Mouse (Mus musculus) limb, embryonic 10.5 days (tissue): Measurements from ENCODE around the gene Snap47. TPM values are rescaled to one million over a fixed set of nuclear protein-coding genes. Genes with fewer than 3 reads are reported as not detected.

Experiments
- DNase-seq: peaks from one replicate; pipeline ENCODE4 v3.0.0-alpha.2; 2017; ENCODE audit warnings: low spot score
- H3K27ac ChIP-seq: fragments of 300-500 bp; sonication (generic); 2 replicates; pipeline ENCODE4 v1.5.1; 2016; ENCODE audit warnings: mild to moderate bottlenecking
- H3K27me3 ChIP-seq: fragments of 300-500 bp; sonication (generic); 2 replicates; pipeline ENCODE4 v1.6.1; 2016; ENCODE audit warnings: low read depth, mild to moderate bottlenecking; ENCODE audit not compliant: poor library complexity, severe bottlenecking
- H3K36me3 ChIP-seq: fragments of 300-500 bp; sonication (generic); 2 replicates; pipeline ENCODE4 v1.6.1; 2016; ENCODE audit warnings: mild to moderate bottlenecking, moderate library complexity
- H3K4me1 ChIP-seq: fragments of 300-500 bp; sonication (generic); 2 replicates; pipeline ENCODE4 v1.6.1; 2016
- H3K4me3 ChIP-seq: fragments of 300-500 bp; sonication (generic); 2 replicates; pipeline ENCODE4 v1.5.1; 2016; ENCODE audit warnings: mild to moderate bottlenecking, moderate library complexity
- H3K9me3 ChIP-seq: fragments of 300-500 bp; sonication (generic); replicated peaks from 2 replicates; pipeline ENCODE4 v1.6.1; 2016; ENCODE audit warnings: mild to moderate bottlenecking
- WGBS: fragments of 180-500 bp; shearing (Covaris S2); methylation state at CpG from one replicate; pipeline ENCODE4 v1.1.7; 2016; 5-methylcytosine and 5-hydroxymethylcytosine counted together
- polyA plus RNA-seq: library from polyadenylated mRNA; unstranded; fragments of >200 nt; fragmentation: Nextera tagmentation; extraction: Ambion mirVana; gene quantifications from 2 replicates; pipeline ENCODE4 v1.2.1, GENCODE M21; 2016

The Snap47 gene
- 106 and 122 TPM in 2 replicates for polyA plus RNA-seq

DNA sequence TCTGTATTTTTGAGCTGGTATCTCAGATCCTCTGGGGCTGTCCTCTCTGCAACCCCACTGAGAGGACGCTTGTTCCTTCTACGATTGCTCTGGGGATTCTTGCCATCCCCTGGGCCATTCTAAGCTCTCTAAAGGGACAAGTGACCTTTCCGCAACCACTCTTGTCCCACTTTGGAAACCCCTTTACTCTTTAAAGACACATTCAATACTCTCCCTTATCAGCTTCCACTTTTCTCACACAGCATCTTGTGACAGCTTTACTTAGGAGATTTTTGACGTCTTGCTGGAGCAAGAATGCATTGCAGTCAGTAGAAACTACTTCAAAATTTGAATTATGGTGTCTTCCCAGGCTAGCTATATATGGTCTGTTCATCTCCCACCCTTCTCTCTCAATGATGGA, at the start of gene Snap47:
TSS of gene Snap47 (minus strand) at position 101 of the 400 bp plus-strand sequence.
- H3K9me3 ChIP-seq = no peaks in the 10 kb centered on the region
- H3K27me3 ChIP-seq = no peaks in the 10 kb centered on the region
- H3K27ac ChIP-seq = peak within 1 kb of the TSS; percentile 87
- DNase-seq = no peak
- peaks cover 55% of the 10 kb centered on the region for H3K36me3 ChIP-seq
- 84% methylated on average over 4 of the region's 4 CpGs for WGBS
- peaks cover 25% of the 10 kb centered on the region for H3K4me1 ChIP-seq
- H3K4me3 ChIP-seq = peak within 1 kb of the TSS; percentile 79

DNA sequence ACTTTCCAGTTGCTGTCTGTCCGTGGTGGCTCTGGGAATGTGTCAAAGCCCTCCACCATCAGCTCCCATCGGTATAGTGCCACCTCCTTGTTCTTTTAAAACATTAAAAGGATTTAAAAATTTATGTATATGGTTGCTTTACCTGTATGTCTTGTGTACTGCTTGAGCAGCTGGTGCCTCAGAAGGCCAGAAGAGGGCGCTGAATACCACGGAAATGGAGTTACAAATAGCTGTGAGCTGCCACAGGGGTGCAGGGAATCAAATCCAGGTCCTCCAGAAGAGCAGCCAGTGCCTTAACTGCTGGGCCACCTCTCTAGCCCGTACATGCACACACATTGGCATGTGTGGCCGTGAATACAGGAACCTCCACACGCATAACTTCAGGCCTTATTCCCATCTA, 46.8 kb upstream of the Snap47 start:
- Histone ChIP-seq H3K4me1 (no peaks in the 10 kb centered on the region), H3K4me3 (no peak overlapping the region), H3K9me3 (no peaks in the 10 kb centered on the region), H3K27ac (no peak overlapping the region), H3K27me3 (no peaks in the 10 kb centered on the region), H3K36me3 (peaks cover 100% of the 10 kb centered on the region)
- 90% methylated on average over 7 of the region's 7 CpGs for whole genome bisulfite sequencing
- no peak for DNase-seq

- Histone ChIP-seq H3K9me3 (no peaks in the 10 kb centered on the region), H3K4me1 (no peaks in the 10 kb centered on the region), H3K36me3 (peaks cover 100% of the 10 kb centered on the region), H3K4me3 (no peak overlapping the region), H3K27ac (no peak overlapping the region), H3K27me3 (no peaks in the 10 kb centered on the region)
- DNase-seq = no peak
- WGBS = 93% methylated on average over 6 of the region's 6 CpGs
Measured at GRCm38 (mm10) chr11:59496672-59497310, 45.8 kb upstream of the Snap47 start.

DNA sequence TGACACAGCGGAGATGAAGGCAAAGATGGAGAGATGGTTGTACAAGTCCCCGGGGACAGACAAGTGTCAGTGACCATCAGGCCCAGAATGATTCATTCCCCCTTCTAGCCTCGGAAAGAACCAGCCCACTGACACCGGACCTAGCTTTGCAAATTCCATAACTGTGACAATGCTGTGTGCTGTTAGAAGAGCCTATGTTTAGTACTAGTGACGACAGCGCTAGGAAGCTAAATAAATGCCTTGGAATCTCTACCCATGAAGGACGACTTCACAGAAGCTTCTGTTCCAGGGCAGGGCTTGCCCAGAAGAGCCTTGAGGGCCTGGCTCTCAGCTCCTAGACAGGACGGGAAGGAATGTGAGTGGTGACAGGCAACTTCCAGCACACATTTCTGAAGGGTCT, 35.2 kb upstream of the Snap47 start:
- Histone ChIP-seq H3K9me3 (no peaks in the 10 kb centered on the region), H3K4me1 (no peaks in the 10 kb centered on the region), H3K4me3 (no peak overlapping the region), H3K27me3 (no peaks in the 10 kb centered on the region), H3K36me3 (peaks cover 66% of the 10 kb centered on the region), H3K27ac (no peak overlapping the region)
- WGBS = 88% methylated on average over 8 of the region's 8 CpGs
- DNase-seq = no peak

DNA sequence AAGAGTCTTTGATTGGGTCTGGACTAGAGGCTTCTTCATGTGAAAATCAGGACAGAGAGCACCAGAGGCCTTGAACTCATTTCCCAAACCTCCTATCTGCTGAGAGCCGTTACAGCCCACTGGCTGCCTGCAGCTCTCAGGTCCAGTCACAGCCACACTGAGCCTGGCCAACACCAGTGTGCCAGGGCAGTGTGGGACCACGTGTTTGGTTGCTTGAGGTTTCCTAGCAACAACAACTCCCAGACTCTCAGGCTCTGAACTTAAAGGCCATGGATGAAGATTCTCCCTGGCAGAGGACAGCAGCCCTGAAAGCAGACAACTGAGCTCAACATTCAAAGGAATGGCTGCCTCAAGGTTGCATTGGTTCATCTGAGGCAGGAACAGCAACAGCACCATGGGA, 34.7 kb upstream of the Snap47 start:
- WGBS = 67% methylated on average over 2 of the region's 2 CpGs
- no peaks in the 10 kb centered on the region for H3K9me3 ChIP-seq
- peaks cover 60% of the 10 kb centered on the region for H3K36me3 ChIP-seq
- no peak for DNase-seq
- H3K27me3 ChIP-seq = no peaks in the 10 kb centered on the region
- no peak overlapping the region for H3K27ac ChIP-seq
- H3K4me1 ChIP-seq = no peaks in the 10 kb centered on the region
- no peak overlapping the region for H3K4me3 ChIP-seq

- H3K27ac ChIP-seq = no peak overlapping the region
- H3K27me3 ChIP-seq = no peaks in the 10 kb centered on the region
- no peaks in the 10 kb centered on the region for H3K9me3 ChIP-seq
- peaks cover 37% of the 10 kb centered on the region for H3K36me3 ChIP-seq
- no peaks in the 10 kb centered on the region for H3K4me1 ChIP-seq
- no peak overlapping the region for H3K4me3 ChIP-seq
- 11% methylated on average over 2 of the region's 2 CpGs for WGBS
- DNase-seq = peak; percentile 54
Measured at GRCm38 (mm10) chr11:59483212-59483611, 32.2 kb upstream of the Snap47 start.

DNA sequence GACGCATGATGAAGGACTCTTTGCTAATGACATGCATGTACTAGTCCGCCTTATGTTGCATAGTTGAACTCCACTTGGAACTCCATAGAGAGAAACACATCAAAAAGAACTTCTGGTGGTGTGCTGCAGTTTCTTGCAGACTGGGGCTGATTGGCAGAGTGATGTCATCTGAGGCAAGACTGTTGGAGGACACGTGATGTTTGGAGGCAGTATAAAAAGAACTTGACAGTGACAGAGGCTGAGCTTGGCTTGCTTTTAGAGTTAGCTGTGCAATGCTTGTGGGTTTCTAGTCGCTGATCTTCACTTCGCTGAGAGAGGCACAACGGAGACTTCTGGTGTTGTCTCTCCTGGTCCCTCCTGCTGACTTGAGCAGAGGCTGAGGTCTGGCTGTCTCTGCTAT, 26.3 kb upstream of the Snap47 start:
- WGBS = 74% methylated on average over 6 of the region's 6 CpGs
- Histone ChIP-seq H3K36me3 (no peaks in the 10 kb centered on the region), H3K9me3 (no peaks in the 10 kb centered on the region), H3K27me3 (no peaks in the 10 kb centered on the region), H3K27ac (no peak overlapping the region), H3K4me1 (no peaks in the 10 kb centered on the region), H3K4me3 (no peak overlapping the region)
- no peak for DNase-seq

DNA sequence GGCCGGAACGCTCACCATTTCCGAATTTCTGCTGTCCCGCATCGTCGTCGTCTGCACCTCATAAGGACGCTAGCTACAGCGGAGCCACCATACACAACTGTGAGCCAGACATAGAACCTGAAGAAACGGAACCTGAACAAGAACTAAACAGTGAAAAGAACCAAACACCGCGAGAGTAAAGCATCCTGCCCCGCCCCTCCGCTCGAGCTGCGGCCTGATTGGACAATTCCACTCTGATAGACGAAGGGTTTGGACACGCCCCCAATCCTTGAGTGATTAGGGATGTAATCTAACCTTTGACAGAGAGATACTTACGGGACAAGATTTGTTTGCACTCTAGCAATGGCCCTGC, 21.3 kb upstream of the Snap47 start, which contains the start of gene Zfp867:
TSS of gene Zfp867 (minus strand) at position 149 of the 352 bp plus-strand sequence.
- under 1% methylated on average over 19 of the region's 19 CpGs for WGBS
- no peaks in the 10 kb centered on the region for H3K36me3 ChIP-seq
- H3K27me3 ChIP-seq = no peaks in the 10 kb centered on the region

GRCm38 (mm10) chr11:59471413-59472325, 20.7 kb upstream of the Snap47 start:
- Histone ChIP-seq H3K9me3 (no peaks in the 10 kb centered on the region), H3K4me1 (peaks cover 9% of the 10 kb centered on the region), H3K4me3 (peak overlapping the region; percentile 89), H3K27me3 (no peaks in the 10 kb centered on the region), H3K36me3 (peaks cover 5% of the 10 kb centered on the region), H3K27ac (peak overlapping the region; percentile 88)
- WGBS = 7% methylated on average over 37 of the region's 37 CpGs
- no peak for DNase-seq

More for the DNA sequence above, 21.3 kb upstream of the Snap47 start, which contains the start of gene Zfp867:
- peak; percentile 89 for DNase-seq
- Histone ChIP-seq H3K27ac (peak within 1 kb of the TSS; percentile 88), H3K9me3 (no peaks in the 10 kb centered on the region), H3K4me1 (peaks cover 9% of the 10 kb centered on the region), H3K4me3 (peak within 1 kb of the TSS; percentile 89)

DNA sequence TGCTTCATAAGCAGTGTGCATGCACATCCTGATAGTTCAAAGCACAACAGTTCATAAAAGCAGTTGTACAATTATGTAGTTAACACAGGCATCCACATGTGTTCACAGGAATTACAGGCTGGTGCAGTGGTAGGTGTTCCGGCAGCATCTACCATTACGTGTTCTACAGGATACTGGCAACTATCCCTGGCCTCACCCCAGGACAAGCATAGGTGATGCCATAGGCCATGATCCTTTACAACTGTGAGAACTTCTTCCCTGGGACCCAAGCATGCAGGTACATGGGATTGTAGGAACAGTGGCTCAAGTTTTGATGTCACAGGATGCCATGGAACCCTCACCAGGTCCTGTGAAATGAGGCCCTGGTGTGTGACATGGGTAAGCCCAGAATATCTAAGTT, 9.5 kb upstream of the Snap47 start:
- WGBS = 94% methylated on average over 2 of the region's 2 CpGs
- DNase-seq = peak; percentile 21
- peaks cover 9% of the 10 kb centered on the region for H3K9me3 ChIP-seq
- H3K27ac ChIP-seq = no peak overlapping the region
- no peak overlapping the region for H3K4me3 ChIP-seq
- H3K27me3 ChIP-seq = no peaks in the 10 kb centered on the region
- H3K36me3 ChIP-seq = peaks cover 89% of the 10 kb centered on the region
- no peaks in the 10 kb centered on the region for H3K4me1 ChIP-seq

DNA sequence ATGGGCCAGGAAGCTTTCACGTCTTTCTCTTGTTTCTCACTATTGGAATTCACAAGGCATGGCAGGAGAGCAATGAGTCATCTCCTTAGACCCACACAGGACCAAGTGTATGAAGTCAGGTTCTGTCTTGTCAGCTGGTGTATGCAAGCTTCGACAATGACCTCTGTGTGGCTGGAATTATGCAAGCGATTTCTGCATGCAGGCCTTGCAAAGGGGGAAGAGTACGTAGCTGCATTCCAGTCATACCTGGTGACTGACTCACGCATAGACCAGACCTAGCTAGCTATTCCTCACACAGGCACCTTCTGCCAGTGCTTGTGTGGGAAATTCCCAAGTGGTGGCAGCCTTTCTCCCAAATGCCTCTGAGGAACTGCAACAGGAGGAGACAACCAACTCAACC, 8.0 kb upstream of the Snap47 start:
- H3K4me3 ChIP-seq = no peak overlapping the region
- WGBS = 59% methylated on average over 5 of the region's 5 CpGs
- no peak overlapping the region for H3K27ac ChIP-seq
- no peaks in the 10 kb centered on the region for H3K4me1 ChIP-seq
- peaks cover 8% of the 10 kb centered on the region for H3K9me3 ChIP-seq
- H3K27me3 ChIP-seq = no peaks in the 10 kb centered on the region
- peaks cover 89% of the 10 kb centered on the region for H3K36me3 ChIP-seq
- peak; percentile 32 for DNase-seq

DNA sequence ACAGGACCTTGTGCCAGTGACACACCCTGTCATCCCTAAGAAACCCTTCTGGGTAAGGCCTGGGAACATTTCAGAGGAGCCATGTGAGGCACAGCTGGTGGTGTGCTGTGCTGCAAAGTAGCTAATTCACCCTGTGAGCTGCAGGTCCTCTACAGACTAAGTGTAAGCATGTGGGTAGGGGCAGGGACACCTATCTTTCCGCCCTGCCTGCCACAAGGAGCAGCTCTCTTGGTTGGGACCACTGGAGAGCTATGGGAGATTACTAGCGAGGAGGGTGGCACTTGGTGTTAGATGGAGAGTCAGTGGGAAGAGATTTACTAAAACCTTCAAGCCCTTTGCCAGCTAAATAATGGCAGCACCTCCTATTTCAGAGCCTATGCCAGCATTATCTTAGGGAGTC, 5.9 kb upstream of the Snap47 start:
- Histone ChIP-seq H3K4me1 (no peaks in the 10 kb centered on the region), H3K27ac (no peak overlapping the region), H3K4me3 (no peak overlapping the region), H3K36me3 (peaks cover 87% of the 10 kb centered on the region), H3K9me3 (no peaks in the 10 kb centered on the region), H3K27me3 (no peaks in the 10 kb centered on the region)
- 84% methylated on average over 2 of the region's 2 CpGs for WGBS
- DNase-seq = peak; percentile 19

DNA sequence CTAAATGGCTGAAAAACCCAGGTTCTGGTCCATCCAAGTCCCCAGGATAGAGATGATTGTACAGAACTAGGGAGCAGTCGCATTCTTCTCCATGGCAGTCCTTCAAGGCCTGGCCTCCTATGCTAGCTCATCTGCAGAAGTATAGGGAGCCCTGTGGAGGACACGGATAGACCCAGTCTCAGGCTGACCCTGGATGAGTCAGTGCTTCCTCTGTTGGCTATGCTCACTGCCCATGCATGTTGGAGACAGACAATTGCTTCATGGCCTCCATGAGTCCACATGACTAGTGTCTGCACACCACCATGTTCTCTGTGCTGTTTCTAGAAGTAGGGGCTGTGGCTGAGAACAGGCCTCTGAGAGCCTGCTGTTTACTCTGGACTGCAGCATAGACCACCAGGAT, 5.4 kb upstream of the Snap47 start:
- Histone ChIP-seq H3K9me3 (no peaks in the 10 kb centered on the region), H3K4me1 (no peaks in the 10 kb centered on the region), H3K4me3 (no peak overlapping the region), H3K36me3 (peaks cover 87% of the 10 kb centered on the region), H3K27ac (no peak overlapping the region), H3K27me3 (no peaks in the 10 kb centered on the region)
- peak; percentile 20 for DNase-seq
- 89% methylated on average over 2 of the region's 2 CpGs for WGBS
